Mouse (Mus musculus): ENCODE measurements at regions not wholly inside any gene's neighbourhood (a gene's known extent, or its start where the extent isn't known, plus 50 kb on each side); places are given as distances from the start of the nearest gene placed in this dataset.

GRCm38 (mm10) chr6:100968080-100968856, 134.8 kb downstream of the Ppp4r2 start:
- H3K9me3 ChIP-seq (ENCODE audit: control insufficient read depth, low read length): no peaks in the 10 kb centered on the region
- WGBS: 84% methylated on average over 12 of the region's 12 CpGs
- no peak overlapping the region for H3K27ac ChIP-seq (ENCODE audit: low read depth, low read length)
- no peak overlapping the region for H3K4me3 ChIP-seq (ENCODE audit: low read length)
- H3K27me3 ChIP-seq (ENCODE audit: control insufficient read depth, insufficient read depth, low read length): no peaks in the 10 kb centered on the region
- H3K4me1 ChIP-seq (ENCODE audit: control insufficient read depth, insufficient read depth, low read length): no peaks in the 10 kb centered on the region
- no peaks in the 10 kb centered on the region for H3K36me3 ChIP-seq (ENCODE audit: control insufficient read depth, insufficient read depth, low read length)
- no peak for ATAC-seq (ENCODE audit: low FRiP score, low TSS enrichment)
- no peak overlapping the region for H3K4me2 ChIP-seq (replicated peaks; ENCODE audit: low read depth, low read length)
- no peak overlapping the region for H3K9ac ChIP-seq (ENCODE audit: low read depth, low read length)

- no peak for ATAC-seq (ENCODE audit: low FRiP score, low TSS enrichment)
- H3K9me3 ChIP-seq (ENCODE audit: control insufficient read depth, low read length): no peaks in the 10 kb centered on the region
- H3K4me3 ChIP-seq (ENCODE audit: low read length): no peak overlapping the region
- no peaks in the 10 kb centered on the region for H3K36me3 ChIP-seq (ENCODE audit: control insufficient read depth, insufficient read depth, low read length)
- WGBS: 68% methylated on average over 1 of the region's 1 CpGs
- no peaks in the 10 kb centered on the region for H3K27me3 ChIP-seq (ENCODE audit: control insufficient read depth, insufficient read depth, low read length)
- no peak overlapping the region for H3K27ac ChIP-seq (ENCODE audit: low read depth, low read length)
- no peak overlapping the region for H3K4me2 ChIP-seq (replicated peaks; ENCODE audit: low read depth, low read length)
- no peaks in the 10 kb centered on the region for H3K4me1 ChIP-seq (ENCODE audit: control insufficient read depth, insufficient read depth, low read length)
- H3K9ac ChIP-seq (ENCODE audit: low read depth, low read length): no peak overlapping the region
Observed at GRCm38 (mm10) chr6:100968960-100969359, 135.5 kb downstream of the Ppp4r2 start.

GRCm38 (mm10) chr6:100970810-100971447, 137.5 kb downstream of the Ppp4r2 start:
- Histone ChIP-seq H3K4me3 (ENCODE audit: low read length) (no peak overlapping the region), H3K4me2 (replicated peaks; ENCODE audit: low read depth, low read length) (no peak overlapping the region), H3K4me1 (ENCODE audit: control insufficient read depth, insufficient read depth, low read length) (peaks cover 1% of the 10 kb centered on the region; the same call in 1 of the 2 replicates), H3K9me3 (ENCODE audit: control insufficient read depth, low read length) (no peaks in the 10 kb centered on the region), H3K27ac (ENCODE audit: low read depth, low read length) (no peak overlapping the region), H3K9ac (ENCODE audit: low read depth, low read length) (no peak overlapping the region), H3K27me3 (ENCODE audit: control insufficient read depth, insufficient read depth, low read length) (no peaks in the 10 kb centered on the region), H3K36me3 (ENCODE audit: control insufficient read depth, insufficient read depth, low read length) (no peaks in the 10 kb centered on the region)
- 74% methylated on average over 8 of the region's 8 CpGs for WGBS
- ATAC-seq (ENCODE audit: low FRiP score, low TSS enrichment): no peak

GRCm38 (mm10) chr6:100971462-100971955, 138.1 kb downstream of the Ppp4r2 start:
- no peak for ATAC-seq (ENCODE audit: low FRiP score, low TSS enrichment)
- no peaks in the 10 kb centered on the region for H3K27me3 ChIP-seq (ENCODE audit: control insufficient read depth, insufficient read depth, low read length)
- H3K4me3 ChIP-seq (ENCODE audit: low read length): no peak overlapping the region
- no peaks in the 10 kb centered on the region for H3K36me3 ChIP-seq (ENCODE audit: control insufficient read depth, insufficient read depth, low read length)
- H3K9ac ChIP-seq (ENCODE audit: low read depth, low read length): no peak overlapping the region
- H3K4me1 ChIP-seq (ENCODE audit: control insufficient read depth, insufficient read depth, low read length): peaks cover 7% of the 10 kb centered on the region; the same call in 1 of the 2 replicates
- H3K9me3 ChIP-seq (ENCODE audit: control insufficient read depth, low read length): no peaks in the 10 kb centered on the region
- WGBS: 38% methylated on average over 6 of the region's 6 CpGs
- no peak overlapping the region for H3K4me2 ChIP-seq (replicated peaks; ENCODE audit: low read depth, low read length)
- H3K27ac ChIP-seq (ENCODE audit: low read depth, low read length): no peak overlapping the region

GRCm38 (mm10) chr6:100973366-100974090, 140.1 kb downstream of the Ppp4r2 start:
- peaks cover 8% of the 10 kb centered on the region; the same call in 1 of the 2 replicates for H3K4me1 ChIP-seq (ENCODE audit: control insufficient read depth, insufficient read depth, low read length)

GRCm38 (mm10) chr6:100974716-100975115, 141.3 kb downstream of the Ppp4r2 start:
- Histone ChIP-seq H3K27me3 (ENCODE audit: control insufficient read depth, insufficient read depth, low read length) (no peaks in the 10 kb centered on the region), H3K4me2 (replicated peaks; ENCODE audit: low read depth, low read length) (no peak overlapping the region), H3K9ac (ENCODE audit: low read depth, low read length) (no peak overlapping the region), H3K4me3 (ENCODE audit: low read length) (no peak overlapping the region), H3K9me3 (ENCODE audit: control insufficient read depth, low read length) (no peaks in the 10 kb centered on the region), H3K36me3 (ENCODE audit: control insufficient read depth, insufficient read depth, low read length) (no peaks in the 10 kb centered on the region), H3K4me1 (ENCODE audit: control insufficient read depth, insufficient read depth, low read length) (peaks cover 8% of the 10 kb centered on the region; the same call in 1 of the 2 replicates), H3K27ac (ENCODE audit: low read depth, low read length) (no peak overlapping the region)
- no peak for ATAC-seq (ENCODE audit: low FRiP score, low TSS enrichment)
- WGBS: 95% methylated on average over 5 of the region's 5 CpGs

More at GRCm38 (mm10) chr6:100973366-100974090, 140.1 kb downstream of the Ppp4r2 start:
- H3K9me3 ChIP-seq (ENCODE audit: control insufficient read depth, low read length): no peaks in the 10 kb centered on the region
- H3K4me3 ChIP-seq (ENCODE audit: low read length): no peak overlapping the region
- H3K9ac ChIP-seq (ENCODE audit: low read depth, low read length): no peak overlapping the region
- ATAC-seq (ENCODE audit: low FRiP score, low TSS enrichment): no peak
- H3K27me3 ChIP-seq (ENCODE audit: control insufficient read depth, insufficient read depth, low read length): no peaks in the 10 kb centered on the region
- H3K4me2 ChIP-seq (replicated peaks; ENCODE audit: low read depth, low read length): no peak overlapping the region
- H3K27ac ChIP-seq (ENCODE audit: low read depth, low read length): no peak overlapping the region
- 87% methylated on average over 9 of the region's 9 CpGs for WGBS
- no peaks in the 10 kb centered on the region for H3K36me3 ChIP-seq (ENCODE audit: control insufficient read depth, insufficient read depth, low read length)

- H3K4me2 ChIP-seq (replicated peaks; ENCODE audit: low read depth, low read length): no peak overlapping the region
- no peaks in the 10 kb centered on the region for H3K9me3 ChIP-seq (ENCODE audit: control insufficient read depth, low read length)
- H3K4me3 ChIP-seq (ENCODE audit: low read length): no peak overlapping the region
- no peaks in the 10 kb centered on the region for H3K36me3 ChIP-seq (ENCODE audit: control insufficient read depth, insufficient read depth, low read length)
- no peak overlapping the region for H3K9ac ChIP-seq (ENCODE audit: low read depth, low read length)
- WGBS: 41% methylated on average over 6 of the region's 6 CpGs
- no peak overlapping the region for H3K27ac ChIP-seq (ENCODE audit: low read depth, low read length)
- peaks cover 8% of the 10 kb centered on the region; the same call in 1 of the 2 replicates for H3K4me1 ChIP-seq (ENCODE audit: control insufficient read depth, insufficient read depth, low read length)
- peak; percentile 58; the same call in 1 of the 2 replicates for ATAC-seq (ENCODE audit: low FRiP score, low TSS enrichment)
- H3K27me3 ChIP-seq (ENCODE audit: control insufficient read depth, insufficient read depth, low read length): no peaks in the 10 kb centered on the region
Observed at GRCm38 (mm10) chr6:100975835-100976234, 142.4 kb downstream of the Ppp4r2 start.

GRCm38 (mm10) chr6:100977201-100977691, 143.8 kb downstream of the Ppp4r2 start:
- no peaks in the 10 kb centered on the region for H3K9me3 ChIP-seq (ENCODE audit: control insufficient read depth, low read length)
- no peak overlapping the region for H3K4me2 ChIP-seq (replicated peaks; ENCODE audit: low read depth, low read length)
- H3K27me3 ChIP-seq (ENCODE audit: control insufficient read depth, insufficient read depth, low read length): no peaks in the 10 kb centered on the region
- WGBS: 61% methylated on average over 9 of the region's 9 CpGs
- H3K27ac ChIP-seq (ENCODE audit: low read depth, low read length): no peak overlapping the region
- peaks cover 8% of the 10 kb centered on the region; the same call in 1 of the 2 replicates for H3K4me1 ChIP-seq (ENCODE audit: control insufficient read depth, insufficient read depth, low read length)
- H3K36me3 ChIP-seq (ENCODE audit: control insufficient read depth, insufficient read depth, low read length): no peaks in the 10 kb centered on the region
- H3K9ac ChIP-seq (ENCODE audit: low read depth, low read length): no peak overlapping the region
- no peak overlapping the region for H3K4me3 ChIP-seq (ENCODE audit: low read length)
- ATAC-seq (ENCODE audit: low FRiP score, low TSS enrichment): no peak

Measured in kidney, embryonic 14.5 days (tissue).